Mouse (Mus musculus) frontal cortex, postnatal 14 days (tissue): ENCODE measurements around the gene Cltc.

Experiments
- DNase-seq, 2 experiments: peaks; one replicate each; pipeline ENCODE4 v3.0.0; 2022; ENCODE audit warnings: low spot score in 2 of 2

Gene Cltc

DNA sequence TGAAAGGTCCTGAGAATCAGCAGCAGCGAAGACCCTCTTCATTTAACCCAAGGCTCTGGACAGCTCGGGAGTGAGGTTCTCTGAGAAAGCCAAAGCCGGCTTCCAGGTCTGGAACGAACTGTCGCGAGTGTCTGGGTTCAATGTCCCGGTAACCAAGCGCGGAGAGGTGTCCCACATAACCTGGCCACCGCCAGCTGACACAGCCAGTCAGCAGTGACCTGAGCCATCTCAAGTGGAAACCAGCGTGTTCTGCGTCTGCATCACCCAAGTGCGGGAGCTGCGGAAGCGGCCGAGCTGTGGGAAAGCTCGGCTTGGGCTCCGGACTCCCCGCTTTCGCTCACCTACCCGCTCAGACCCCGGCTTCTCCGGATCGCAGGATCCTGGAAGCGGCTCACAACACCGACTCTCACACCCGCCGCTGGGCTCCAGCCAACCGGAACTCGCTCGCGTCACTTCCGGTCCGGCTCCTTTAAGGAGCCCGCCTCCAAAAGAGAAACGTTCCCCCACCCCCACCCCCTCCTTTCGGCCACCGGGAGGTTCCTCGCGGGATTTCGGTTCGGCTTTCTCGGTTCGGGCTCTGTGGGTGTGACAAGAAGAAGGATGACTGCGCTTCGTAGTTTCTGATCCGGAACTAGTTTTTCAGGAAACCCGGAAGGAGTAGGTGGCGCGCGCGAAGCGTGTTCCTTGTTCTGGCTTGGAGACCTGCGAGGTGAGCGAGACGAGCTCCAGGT, 73.8 kb downstream of the Cltc start, which contains the start of the genes Vmp1 and Ptrh2:
TSS of gene Vmp1 (minus strand) at position 442 of the 731 bp plus-strand sequence.
TSS of gene Ptrh2 (plus strand) at position 591 of the 731 bp plus-strand sequence.
- peak; percentile 83 to 87 for DNase-seq

DNA sequence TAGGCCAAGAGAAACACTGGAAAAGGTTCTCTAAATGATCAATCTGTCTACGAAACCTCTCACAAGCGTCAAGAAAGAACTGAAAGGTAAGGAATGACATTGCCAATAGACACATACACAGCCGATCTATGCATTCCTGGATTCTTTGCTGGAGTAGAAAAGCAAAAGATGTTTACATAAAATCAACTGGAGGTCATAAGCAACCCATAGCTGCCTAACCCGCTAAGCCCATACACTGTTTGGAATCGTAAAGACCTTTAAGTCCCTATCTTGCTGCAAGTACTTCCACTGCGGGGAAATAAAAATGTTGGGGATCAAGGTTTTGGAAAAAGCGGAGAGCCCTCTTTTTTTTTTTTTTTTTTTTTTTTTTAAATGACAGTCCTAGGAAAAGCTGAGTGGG, 74.5 kb downstream of the Cltc start:
- DNase-seq, result no peak

DNA sequence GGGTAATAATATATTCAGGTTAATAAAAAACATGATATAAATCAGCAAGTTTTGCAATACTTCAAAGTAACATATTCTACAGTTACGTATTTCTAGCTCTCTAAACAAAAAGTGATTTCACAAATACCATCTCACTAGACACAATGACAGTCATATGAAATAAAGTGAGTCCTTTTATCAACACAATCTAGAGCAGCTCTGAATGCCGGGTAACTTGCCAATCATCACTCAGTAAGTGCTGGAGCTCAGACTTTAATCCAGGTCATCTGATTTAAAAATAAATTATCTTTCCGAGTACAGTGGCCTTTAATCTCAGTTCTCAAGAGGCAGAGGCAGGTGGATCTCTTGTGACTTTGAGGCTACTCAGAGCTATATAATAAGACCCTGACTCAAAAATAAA, 75.9 kb downstream of the Cltc start:
- DNase-seq, result no peak

DNA sequence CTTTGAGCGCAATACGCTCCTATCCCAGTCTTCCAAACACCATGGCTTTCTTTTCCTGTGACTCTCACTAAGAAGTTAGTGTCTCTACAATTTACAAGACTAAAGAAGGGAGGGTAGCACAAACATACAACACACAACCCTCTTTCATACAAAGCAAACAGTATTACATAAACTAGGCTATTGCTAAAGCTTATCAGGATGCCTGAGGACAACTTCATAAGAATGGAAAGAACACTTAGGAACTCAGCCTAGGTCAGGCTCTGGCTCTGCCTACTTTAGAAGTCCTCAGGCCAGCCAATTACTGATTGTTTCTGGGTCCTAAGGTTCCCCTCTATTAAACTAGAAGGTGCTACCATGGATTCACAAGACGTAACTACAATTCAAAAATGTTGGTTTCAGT, 76.6 kb downstream of the Cltc start:
- no peak for DNase-seq

DNA sequence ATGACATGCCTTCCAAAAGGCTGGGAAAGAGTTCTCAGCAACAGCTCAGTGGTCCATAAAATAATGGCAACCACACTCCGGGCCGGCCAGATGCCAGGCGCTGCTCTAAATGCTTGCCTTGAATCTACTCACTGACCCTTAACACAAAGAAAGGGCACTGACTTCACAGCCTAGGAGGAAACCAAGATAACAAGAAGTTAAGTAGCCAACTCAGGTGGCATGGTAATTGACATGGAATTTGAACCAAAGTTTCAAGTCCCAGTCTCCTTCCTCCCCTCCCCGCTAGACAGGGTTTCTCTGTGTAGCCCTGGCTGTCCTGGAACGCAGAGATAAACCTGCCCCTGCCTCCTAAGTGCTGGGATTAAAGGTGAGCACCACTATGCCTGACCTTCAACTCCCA, 78.4 kb downstream of the Cltc start:
- DNase-seq, result no peak

DNA sequence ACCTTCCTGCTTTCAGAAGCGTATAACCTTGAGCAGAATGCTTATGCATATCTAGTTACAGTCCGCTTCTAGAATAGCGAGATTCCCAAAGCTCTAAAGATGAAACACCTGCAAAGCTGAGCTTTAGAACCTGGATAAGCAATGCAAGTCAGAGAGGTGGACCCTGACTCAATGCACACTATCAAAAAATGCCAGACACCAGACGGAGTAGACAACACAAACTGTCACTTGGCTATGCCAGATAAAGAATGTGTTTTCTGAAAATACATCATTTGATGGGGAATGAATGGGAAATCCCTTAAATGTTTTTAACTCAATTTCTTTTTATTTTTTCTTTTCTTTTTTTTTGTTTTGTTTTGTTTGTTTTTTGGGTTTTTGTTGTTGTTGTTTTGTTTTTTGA, 81.8 kb downstream of the Cltc start:
- no peak for DNase-seq

DNA sequence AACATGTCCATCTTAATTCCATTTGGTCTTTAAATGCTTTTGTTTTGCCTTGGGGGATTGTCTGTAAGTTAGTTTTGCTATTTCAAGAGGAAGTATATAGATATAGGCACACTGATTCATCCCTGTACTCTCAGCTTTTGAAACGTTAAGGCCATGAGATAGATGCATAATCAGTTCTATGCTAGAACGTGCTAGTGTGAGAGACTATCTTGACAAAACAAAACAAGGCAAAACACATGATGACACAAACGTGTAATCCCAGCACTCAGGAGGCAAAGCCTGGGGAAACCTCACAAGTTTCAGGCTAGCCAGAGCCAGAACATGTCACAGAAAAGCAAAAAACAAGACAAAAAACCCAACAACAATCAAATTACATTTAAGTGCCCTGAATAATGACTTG, 84.6 kb downstream of the Cltc start:
- no peak for DNase-seq

DNA sequence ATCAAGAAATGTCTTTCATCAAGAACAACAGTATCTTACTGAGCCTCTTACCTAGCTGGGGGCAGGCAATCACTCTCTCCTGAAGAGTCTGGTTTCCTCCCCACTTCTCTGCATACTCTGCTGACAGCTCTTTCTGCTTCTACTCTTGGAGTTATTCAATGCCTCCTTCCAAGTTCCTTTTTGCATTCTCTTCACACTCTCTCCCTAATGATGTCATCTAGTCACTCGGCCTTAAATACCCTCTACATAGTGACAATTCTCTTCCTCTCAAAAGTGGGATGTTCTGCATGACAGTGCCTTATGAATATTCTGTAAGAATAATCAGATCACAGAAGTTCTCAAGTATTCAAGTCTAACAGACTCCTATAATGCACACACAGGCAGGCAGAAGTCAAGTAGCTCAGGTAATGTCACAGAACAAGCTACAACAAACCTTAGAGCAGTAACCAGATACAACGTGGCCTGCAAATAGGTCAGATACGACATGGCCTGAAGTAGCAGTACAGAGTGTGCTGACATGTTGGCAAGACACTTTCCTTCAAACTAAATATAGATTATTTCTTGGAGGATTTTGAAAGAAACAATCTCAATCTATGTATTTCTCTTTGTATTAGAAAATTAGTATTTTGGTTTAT, 86.2 kb downstream of the Cltc start:
- no peak for DNase-seq

DNA sequence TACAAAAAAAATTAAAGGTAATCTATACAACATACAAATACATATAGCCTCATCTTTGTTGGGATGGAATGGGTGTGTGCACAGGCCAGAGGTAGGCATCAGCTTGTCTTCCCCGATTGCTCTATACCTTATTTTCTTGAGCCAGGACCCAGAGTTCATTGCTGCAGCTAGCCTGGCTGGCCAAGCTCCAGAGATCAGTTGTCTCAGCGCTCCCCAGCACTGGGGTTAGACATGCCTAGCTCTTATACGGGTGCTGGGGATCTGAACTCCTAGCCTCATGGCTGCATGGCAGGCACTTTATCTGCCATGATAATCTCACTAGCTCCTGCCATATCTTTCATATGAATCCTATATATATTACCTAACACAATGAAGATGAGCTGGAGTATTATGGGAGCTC, 89.2 kb downstream of the Cltc start:
- no peak for DNase-seq

DNA sequence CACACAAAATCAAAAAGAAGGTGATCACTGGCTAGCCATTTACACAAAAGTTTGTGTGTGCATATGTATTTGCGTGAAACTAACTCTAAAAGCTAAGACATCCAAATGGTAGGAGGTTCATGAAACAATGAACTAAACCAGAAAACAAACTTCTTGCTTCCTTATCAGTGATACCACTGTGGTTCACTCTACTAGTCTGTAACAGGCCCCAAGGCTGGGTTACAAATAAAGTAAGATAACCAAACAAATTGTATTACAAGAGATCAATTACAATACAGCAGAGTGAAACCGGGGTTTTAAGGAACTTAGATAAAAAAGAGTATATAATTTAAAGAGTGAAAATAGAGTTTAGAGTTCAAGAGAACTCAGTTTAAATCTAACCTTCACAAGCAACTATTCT, 89.8 kb downstream of the Cltc start:
- DNase-seq, result no peak

DNA sequence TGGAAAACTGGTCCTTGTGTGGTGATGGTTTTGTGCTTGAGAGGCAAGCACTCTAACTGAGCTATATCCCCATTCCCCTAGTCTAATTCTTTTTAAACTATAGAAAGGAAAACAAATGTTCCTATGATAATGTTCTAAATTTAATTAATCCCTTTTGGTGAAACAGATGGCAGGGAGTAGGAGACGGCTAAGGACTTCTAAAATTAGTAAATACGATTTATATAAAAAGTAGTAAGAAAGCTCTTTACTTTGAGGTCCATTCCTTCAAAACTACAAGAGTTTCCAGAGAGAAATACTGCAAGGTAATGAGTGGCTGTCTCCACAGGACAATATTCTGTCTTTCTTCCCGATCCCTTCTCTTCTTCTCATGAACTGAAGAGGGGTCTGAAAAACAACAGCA, 93.0 kb downstream of the Cltc start:
- no peak for DNase-seq

DNA sequence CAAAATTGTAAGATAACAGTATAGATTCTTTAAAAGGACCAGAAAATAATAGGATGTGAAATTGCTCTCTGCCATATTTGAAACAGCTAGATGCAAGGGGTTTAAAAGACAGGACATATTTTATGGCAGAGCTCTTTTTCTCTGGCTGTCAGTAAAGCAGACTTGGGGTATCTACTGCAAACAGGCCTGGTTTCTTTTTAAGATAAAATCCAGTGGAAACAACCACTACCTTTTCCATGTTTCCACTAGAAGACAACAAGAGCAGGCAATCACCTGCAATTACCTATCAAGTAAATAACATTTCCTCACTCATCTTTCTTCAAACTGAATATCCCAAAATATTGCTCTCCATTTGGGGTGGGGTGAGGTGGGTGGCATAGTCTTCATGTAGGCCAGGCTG, 93.4 kb downstream of the Cltc start:
- no peak for DNase-seq

DNA sequence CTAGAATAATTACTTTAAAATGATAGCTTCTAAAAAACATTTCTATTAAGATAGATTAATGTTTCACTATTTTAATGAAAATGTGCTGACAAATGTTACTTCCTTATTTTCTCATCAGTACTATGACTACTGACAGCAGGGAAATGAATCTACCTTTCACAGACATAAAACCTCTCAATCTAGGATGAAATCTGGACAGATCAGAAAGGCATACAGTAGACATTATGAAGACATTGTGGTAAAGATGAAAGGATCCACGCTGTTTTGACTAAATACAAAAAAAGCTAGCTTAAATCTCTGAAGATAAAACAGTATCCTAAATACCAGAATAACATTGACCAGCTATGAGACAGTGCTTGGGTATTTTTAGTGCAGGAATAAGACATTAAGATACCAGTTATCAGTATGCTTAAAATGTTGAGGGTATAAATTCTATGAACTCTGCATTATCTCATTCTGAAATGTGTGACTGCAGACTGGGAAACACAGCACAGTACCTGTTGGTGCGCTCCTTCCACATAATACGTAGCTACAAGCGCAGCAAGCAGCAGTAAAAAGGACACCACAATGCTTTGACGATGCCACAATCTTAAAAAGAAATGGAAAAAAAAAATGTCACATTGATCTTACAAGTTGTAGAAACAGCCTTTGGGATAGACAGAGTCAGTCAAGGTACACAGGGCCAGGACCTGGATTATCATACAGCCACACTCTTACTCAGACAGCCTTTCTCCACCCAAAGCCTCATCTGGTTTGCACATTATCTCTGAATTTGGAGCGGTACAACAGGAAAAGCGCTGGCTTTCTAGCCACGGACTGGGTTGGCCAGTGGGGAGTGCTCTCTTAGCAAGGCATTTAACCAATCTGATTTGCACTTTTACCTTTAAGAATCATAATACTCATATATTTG, 94.1 kb downstream of the Cltc start:
- DNase-seq, result no peak

DNA sequence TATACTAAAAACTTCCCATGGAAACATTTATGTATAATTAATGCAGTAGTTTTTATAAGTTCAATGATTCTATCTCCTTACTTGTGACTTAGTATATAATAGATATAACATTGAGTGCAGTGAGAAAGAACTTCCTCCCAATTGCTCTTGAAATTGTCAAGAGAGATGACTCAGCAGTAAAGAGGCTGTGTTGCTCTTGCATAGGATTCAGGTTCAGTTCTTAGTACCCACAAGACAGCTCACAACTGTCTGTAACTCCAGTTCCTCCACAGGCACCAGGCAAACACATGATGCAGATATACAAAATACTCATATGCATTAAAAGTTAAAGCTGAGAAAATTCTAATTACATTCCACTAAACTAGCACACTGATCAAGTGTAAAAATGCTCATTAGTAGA, 99.5 kb downstream of the Cltc start:
- no peak for DNase-seq

DNA sequence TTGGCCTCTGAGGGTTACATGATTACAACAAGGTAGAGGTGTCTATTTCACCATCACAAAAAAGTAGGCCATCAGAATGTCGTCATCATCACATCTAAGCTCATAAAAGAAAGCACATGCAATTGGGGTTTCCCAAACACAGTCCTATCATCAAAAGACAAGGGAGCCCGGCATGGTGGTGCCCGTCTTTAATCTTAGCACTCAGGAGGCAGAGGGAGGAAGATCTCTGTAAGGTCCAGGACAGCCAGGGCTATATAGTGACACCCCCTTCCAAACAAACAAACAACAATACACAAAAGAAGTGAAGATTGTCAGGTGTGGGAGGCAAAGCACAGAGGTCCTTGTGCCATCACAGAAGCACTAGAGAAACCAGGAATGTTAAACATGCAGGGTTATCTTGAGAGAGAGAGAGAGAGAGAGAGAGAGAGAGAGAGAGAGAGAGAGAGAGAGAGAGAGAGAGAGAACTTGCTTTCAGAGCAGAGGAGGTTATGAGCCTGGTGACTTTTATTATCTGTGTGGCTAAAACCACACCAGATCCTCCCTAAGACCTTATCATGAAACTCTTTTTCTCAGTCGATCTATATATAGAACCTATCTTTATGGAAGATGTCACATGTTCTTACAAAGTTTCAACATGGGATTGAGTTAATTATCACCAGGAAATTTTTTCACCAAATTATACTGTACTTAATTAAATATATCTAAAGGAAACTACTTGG, 100.4 kb downstream of the Cltc start:
- DNase-seq, result no peak

DNA sequence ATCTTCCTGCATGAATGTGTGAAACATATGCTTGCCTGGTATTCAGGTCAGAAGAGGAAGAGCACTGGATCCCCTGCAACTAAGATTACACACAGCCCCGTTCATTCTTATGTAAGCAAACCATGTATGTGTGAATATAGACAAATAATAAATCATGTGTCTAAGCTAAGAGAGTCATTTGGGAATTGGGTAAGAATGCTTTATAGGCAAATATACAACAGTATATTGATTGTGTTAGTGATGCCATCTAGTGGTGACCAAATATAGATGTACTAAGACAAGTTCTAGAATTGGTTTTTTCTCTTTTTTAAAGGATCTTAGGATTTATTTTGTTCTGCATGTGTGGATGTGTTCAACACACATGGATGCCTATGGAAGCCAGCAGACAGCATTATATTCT, 101.7 kb downstream of the Cltc start:
- DNase-seq, result no peak

DNA sequence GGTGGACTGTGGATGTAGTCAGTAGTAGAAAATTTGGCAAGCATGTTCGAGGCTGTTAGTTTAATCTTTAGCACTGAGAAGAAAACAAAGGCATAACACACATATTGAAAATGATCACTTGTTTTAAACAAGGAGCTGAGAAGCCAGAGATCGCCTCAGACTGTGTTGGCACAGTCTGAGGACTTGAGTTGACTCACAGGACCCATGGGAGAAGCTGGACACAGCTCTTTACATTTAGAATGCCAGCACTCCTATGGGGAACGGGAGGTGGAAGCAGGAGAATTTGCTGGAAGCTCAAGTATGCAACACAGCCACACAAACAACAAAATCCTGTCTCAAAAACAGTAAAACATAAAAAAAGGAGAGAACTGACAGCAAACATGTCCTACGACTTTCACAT, 103.3 kb downstream of the Cltc start:
- no peak for DNase-seq

DNA sequence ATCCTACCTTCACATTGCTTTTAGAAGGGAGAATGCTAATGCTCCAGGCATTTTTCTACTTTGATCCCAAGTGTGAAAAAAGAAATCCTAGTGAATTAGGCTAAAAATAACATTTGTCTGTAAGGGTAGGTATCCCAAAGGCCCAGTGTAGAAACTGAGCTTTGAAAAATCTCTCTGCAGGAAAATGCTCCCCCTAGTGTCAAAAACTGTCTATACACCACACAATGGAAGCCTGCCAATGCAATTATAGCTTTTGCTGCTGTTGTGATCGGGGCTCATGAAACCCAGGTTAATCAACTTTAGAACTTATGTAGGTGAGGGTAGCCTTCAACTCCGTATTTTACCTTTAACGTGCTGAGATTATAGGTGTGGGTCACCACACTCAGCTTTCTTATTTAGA, 103.9 kb downstream of the Cltc start:
- peak in 1 of 2 experiments; percentile 33 for DNase-seq

DNA sequence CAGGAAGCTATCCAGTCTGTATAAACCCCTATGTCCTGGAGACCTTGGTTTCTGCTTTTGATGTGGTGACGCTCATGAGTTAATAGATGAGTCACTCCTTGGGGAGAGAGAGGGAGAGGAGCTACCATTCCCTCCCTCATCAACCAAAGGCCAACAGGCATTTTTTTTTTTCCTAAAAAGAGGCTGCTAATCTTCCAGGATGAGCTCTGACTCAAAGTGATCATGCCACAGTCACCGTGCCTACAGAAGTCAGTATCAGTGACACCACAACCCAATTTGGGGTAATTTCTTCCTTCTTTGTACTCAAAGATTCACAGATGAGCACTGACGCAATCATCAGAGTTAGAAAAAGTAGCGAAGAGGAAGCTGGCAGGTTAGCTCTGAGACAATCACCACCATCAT, 104.8 kb downstream of the Cltc start:
- DNase-seq, result no peak

DNA sequence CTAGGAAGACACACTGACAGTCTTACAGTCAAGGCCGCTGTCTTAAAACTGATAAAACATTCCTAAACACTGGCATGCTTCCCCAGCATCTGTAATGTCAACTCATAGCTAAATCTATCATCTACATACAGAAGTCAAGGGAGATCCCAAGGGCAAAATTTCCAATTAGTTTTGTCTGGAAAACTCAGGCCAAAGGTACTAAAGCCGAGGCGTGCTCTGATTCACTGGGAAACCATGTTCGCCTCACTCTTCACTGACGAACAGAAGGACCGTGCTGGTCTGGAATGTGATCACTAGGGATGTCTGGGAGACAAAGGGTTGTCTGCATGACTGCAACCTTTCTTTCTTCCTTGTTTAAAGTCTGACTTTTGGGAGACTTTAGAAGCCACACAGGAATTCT, 106.7 kb downstream of the Cltc start:
- DNase-seq, result no peak

DNA sequence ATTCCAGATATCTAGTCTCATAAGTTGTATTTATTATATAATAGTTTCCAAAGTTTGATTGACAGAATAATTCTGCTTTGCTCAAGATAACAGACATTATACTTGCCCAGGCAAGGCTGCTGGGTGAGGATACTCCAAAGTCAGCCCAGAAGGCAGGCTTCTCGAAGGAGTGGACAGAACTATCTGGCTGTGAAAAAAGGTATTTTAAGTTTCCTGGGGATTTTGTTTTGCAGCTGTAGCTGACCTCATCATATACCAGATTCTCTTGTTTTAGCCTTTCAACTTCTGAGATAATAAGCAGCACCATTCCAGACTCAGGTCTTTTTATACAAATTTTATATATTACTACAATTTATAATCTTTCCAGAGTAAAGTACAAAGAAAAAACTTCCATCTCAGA, 107.8 kb downstream of the Cltc start:
- no peak for DNase-seq
